Comparison of ENCODE assay signal across 14 mouse cellular contexts in the genomic region with DNA sequence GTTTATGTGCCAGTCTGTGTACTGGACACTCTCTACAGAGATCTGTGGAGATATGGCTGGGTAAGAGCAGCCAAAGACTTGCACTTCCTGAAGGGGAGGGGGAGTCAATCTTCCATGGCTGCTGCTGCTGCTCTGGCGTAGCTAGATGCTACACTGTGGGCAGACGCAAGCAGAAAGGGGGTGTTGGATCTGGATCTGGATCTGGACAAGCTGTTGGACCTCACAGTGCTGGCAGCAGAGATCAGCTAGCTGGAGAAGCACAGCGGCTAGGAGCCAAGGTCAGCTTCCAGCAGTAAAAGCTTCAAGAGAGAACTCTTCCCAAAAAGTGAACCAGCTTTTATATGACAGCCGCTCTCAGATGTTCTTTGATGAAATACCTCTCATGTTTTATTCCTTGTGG.
A peak's percentile ranks its signal among the peaks of the same experiment; 100 is the strongest.
DNase-seq lines count a peak whose midpoint lies in the region; ATAC-seq lines count a peak whose summit lies in the region.
"Had no signal": no experiment of that assay in that cellular context is flagged by ENCODE, and none has a peak within 500 bp of the region (broad histone marks: within the 10 kb centered on the region; RNA-seq: fewer than 3 reads in every experiment).

No protein-coding gene starts in this region.

- H3K27me3 ChIP-seq in heart, embryonic 11.5 days (ENCODE audit: control insufficient read depth, insufficient read depth, low read length): no peaks in the 10 kb centered on the region
- H3K27me3 ChIP-seq: limb, embryonic 12.5 days; midbrain, embryonic 13.5 days had no signal

- H3K27ac ChIP-seq in heart, embryonic 11.5 days (ENCODE audit: low read depth, low read length): no peak overlapping the region
- H3K27ac ChIP-seq: hindbrain, embryonic 14.5 days; limb, embryonic 12.5 days; midbrain, embryonic 13.5 days had no signal

- no peaks in the 10 kb centered on the region for H3K36me3 ChIP-seq in heart, embryonic 11.5 days (ENCODE audit: control insufficient read depth, insufficient read depth, low read length)
- H3K36me3 ChIP-seq: limb, embryonic 12.5 days; midbrain, embryonic 13.5 days had no signal

- no peak overlapping the region for H3K9ac ChIP-seq in heart, embryonic 11.5 days (ENCODE audit: low read depth, low read length)
- H3K9ac ChIP-seq: hindbrain, embryonic 14.5 days; limb, embryonic 12.5 days; midbrain, embryonic 13.5 days had no signal

- 75% methylated on average over 4 of the region's 4 CpGs for WGBS in heart, embryonic 11.5 days (ENCODE audit: insufficient replicate concordance)

- DNase-seq in heart, adult 18-20 months: peak; percentile 7 to 13
- peak; percentile 9 for DNase-seq in ovary, postnatal 36 days (ENCODE audit: low spot score)
- no peak for DNase-seq in ovary, postnatal 10 days (ENCODE audit: low spot score)
- peak; percentile 1 to 7 for DNase-seq in lung, adult 18-20 months
- peak; percentile 30 to 64 for DNase-seq in lung, postnatal 4 days
- DNase-seq in thymus, postnatal 4 days: no peak
- DNase-seq: adrenal gland, postnatal 10 days; layer of hippocampus, postnatal 36 days; right cerebral cortex, postnatal 4 days had no signal

- no peak overlapping the region for H3K4me2 ChIP-seq in heart, embryonic 11.5 days
- H3K4me2 ChIP-seq: hindbrain, embryonic 14.5 days; limb, embryonic 12.5 days; midbrain, embryonic 13.5 days had no signal

- H3K4me3 ChIP-seq in heart, embryonic 11.5 days (ENCODE audit: low read depth, low read length): no peak overlapping the region
- H3K4me3 ChIP-seq: limb, embryonic 12.5 days; midbrain, embryonic 13.5 days had no signal

- H3K4me1 ChIP-seq in heart, embryonic 11.5 days (ENCODE audit: control insufficient read depth, insufficient read depth, low read length): no peaks in the 10 kb centered on the region
- H3K4me1 ChIP-seq: limb, embryonic 12.5 days; midbrain, embryonic 13.5 days had no signal

- ATAC-seq in heart, embryonic 11.5 days (replicated peaks; ENCODE audit: insufficient number of reproducible peaks, low FRiP score, low TSS enrichment): no peak
- ATAC-seq: intestine, postnatal 0 days; midbrain, embryonic 13.5 days had no signal

- no peaks in the 10 kb centered on the region for H3K9me3 ChIP-seq in heart, embryonic 11.5 days (replicated peaks; ENCODE audit: control insufficient read depth, low read length)
- H3K9me3 ChIP-seq: limb, embryonic 12.5 days; midbrain, embryonic 13.5 days had no signal

Comparison
In these comparisons a context has a peak if more than half of its experiments do, and no peak if none do; other contexts are left out.
1. DNase-seq: peak in heart, adult 18-20 months (2 of 2), ovary, postnatal 36 days (single experiment), lung, adult 18-20 months (2 of 2) and lung, postnatal 4 days (2 of 2); none in ovary, postnatal 10 days (single experiment) and thymus, postnatal 4 days (single experiment).